Mouse (Mus musculus) CH12.LX (cell line): ENCODE results near the gene Tmem30c.

Experiments used
- CTCF ChIP-seq, 2 experiments: IDR thresholded peaks in 1 of 2; conservative IDR thresholded peaks in 1 of 2; 2 replicates each; pipeline ENCODE4 v1.5.1; 2011 to 2012; ENCODE audit warnings: low read depth in 2 of 2, low read length in 2 of 2, improper control_type of control experiment in 1 of 2, inconsistent platforms in 1 of 2, mild to moderate bottlenecking in 1 of 2, moderate library complexity in 1 of 2
- MAX ChIP-seq: IDR thresholded peaks from 2 replicates; pipeline ENCODE4 v1.6.1; 2011; ENCODE audit warnings: low read length, improper control_type of control experiment
- POLR2A ChIP-seq: IDR thresholded peaks from 2 replicates; pipeline ENCODE4 v1.6.1; 2011; ENCODE audit warnings: low read depth, mild to moderate bottlenecking, improper control_type of control experiment, low read length
- POLR2AphosphoS2 ChIP-seq: IDR thresholded peaks from 2 replicates; pipeline ENCODE4 v1.6.1; 2011; ENCODE audit warnings: low read depth, low read length, improper control_type of control experiment

- TF ChIP-seq CTCF (conservative IDR thresholded peaks at IDR 0.05 in 1 of 2, IDR thresholded peaks at IDR 0.05 in 1 of 2; ENCODE audit: low read depth in 2 of 2, low read length in 2 of 2) (peak in 1 of 2 experiments; percentile 75; a peak in 2 of 4 replicates), POLR2AphosphoS2 (no peak), MAX (no peak), POLR2A (no peak)
These were observed 49.3 kb downstream of the Tmem30c start for GRCm38 (mm10) chr16:57243205-57243857.
